Mouse (Mus musculus) G1E (cell line): ENCODE data around the gene Casc3.

ENCODE experiments used
- CTCF ChIP-seq: IDR thresholded peaks from 2 replicates; pipeline ENCODE4 v1.5.1; 2012; ENCODE audit warnings: low read depth, low read length, inconsistent platforms, mixed read lengths
- GATA1 ChIP-seq: IDR thresholded peaks from 2 replicates; pipeline ENCODE4 v1.6.1; 2012; ENCODE audit warnings: borderline replicate concordance, low read length, inconsistent platforms, mixed read lengths
- GATA2 ChIP-seq: IDR thresholded peaks from 2 replicates; pipeline ENCODE4 v1.6.1; 2012; ENCODE audit warnings: low read depth, low read length, inconsistent platforms, borderline replicate concordance
- POLR2AphosphoS5 ChIP-seq: IDR thresholded peaks from 2 replicates; pipeline ENCODE4 v1.6.1; 2012; ENCODE audit warnings: low read depth, low read length, inconsistent platforms; ENCODE audit not compliant: insufficient replicate concordance
- TAL1 ChIP-seq: conservative IDR thresholded peaks from 2 replicates; pipeline ENCODE4 v1.6.1; 2012; ENCODE audit warnings: low read depth, low read length, inconsistent platforms, mixed read lengths

DNA sequence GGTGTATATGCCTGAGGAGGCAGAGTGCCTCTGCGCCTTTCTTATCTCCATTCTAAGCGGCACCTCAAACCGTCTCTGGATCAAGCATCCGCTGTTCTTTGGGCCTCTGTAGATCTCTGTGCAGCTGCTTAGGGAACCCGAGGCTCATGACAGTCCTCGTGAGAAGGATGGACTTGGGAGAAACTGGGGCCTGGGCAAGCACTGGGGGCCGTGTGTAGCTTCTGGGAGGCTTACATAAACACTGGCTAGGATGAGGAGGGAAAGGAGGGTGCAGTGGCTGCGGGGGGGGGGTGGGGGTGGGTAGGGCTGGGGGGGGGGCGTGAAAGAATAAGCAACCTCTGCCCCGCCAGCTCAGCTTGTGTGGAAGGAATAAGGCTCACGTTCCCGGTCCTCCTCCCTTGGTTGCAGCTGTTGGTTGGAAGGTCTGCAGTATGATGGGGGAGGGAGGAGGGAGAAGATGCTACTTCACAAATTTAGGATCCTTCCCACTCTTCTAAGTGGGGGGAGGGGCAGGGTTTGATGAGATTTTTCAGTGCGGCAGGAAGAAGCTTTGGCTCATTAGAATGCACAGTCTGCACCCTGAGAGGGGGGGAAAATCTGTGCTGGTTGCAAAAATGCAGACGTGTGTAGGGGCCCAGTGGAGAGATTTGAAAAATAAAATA lies 22.7 kb upstream of the Casc3 start:
- TF ChIP-seq CTCF (no peak), TAL1 (no peak), POLR2AphosphoS5 (no peak), GATA2 (no peak), GATA1 (no peak)
